Mouse (Mus musculus) B cell, adult 67 days (primary cell): Measurements from ENCODE around the gene Perp. TPM values are rescaled to one million over a fixed set of nuclear protein-coding genes. Genes with fewer than 3 reads are reported as not detected.

Source experiments
- total RNA-seq, 2 experiments: library from RNA; stranded (reverse); gene quantifications; 4 replicates each; pipeline ENCODE4 v1.2.4; 2023

Gene Perp
- 1 to 10 TPM in 1 of 2 experiments, not detected in 1; 1.2 TPM for total RNA-seq

DNA sequence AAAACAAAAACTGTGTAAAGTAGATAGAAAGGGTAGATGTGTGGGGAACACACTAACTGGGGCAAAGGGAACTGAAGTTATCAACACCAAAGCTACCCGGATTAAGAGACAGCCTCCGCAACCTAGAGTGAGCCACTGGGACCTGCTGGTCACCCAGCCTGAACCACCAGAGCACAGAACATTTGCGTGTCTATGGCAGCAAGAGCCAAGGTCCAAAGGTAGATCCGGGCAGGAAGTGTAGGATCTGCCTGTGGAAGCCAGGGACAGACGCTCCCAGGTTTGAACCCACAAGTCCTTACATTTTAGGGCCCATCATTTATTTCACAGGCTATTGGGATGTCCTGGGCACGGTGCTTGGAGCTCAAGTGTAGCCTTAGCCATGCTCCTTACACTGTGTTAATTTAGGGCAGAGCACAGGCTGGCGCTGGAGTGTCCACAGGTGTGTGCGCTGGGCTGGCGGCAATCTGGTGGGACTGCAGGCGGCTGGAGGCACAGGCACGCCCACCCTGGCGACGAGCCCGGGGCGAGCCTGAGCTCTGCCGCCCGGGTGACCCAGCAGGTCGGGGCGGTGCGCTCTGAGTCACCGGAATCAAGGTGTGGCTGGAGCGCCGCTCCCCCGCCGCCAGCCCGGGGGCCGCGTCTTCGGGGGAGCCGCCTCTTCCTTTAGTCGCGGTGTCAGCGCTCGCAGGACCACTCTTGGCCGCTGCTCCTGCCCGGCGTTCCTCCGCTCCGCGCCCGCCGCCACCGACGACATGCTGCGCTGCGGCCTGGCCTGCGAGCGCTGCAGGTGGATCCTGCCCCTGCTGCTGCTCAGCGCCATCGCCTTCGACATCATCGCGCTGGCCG lies at the start of gene Perp:
TSS of gene Perp (plus strand) at position 580 of the 846 bp plus-strand sequence.

Other genes with a start within 250 kb of the Perp start
- not detected for gene Arfgef3, start 101.1 kb upstream of the Perp start, total RNA-seq
- not detected for gene Gm4922, start 58.2 kb upstream of the Perp start, total RNA-seq
- gene Tnfaip3, start 170.6 kb downstream of the Perp start, total RNA-seq, result 100 to 1,000 TPM; 269 to 464 TPM